Mouse (Mus musculus) fibroblast of lung, adult 2 months (primary cell): ENCODE results near the gene Fut9.

Experiments
- DNase-seq: peaks from one replicate; pipeline ENCODE4 v3.0.0-alpha.2; 2011; ENCODE audit warnings: low read depth

The Fut9 gene

GRCm38 (mm10) chr4:25645580-25645979 lies 154.5 kb downstream of the Fut9 start:
- DNase-seq = no peak

- DNase-seq = no peak
These were observed 158.1 kb downstream of the Fut9 start for GRCm38 (mm10) chr4:25641993-25642392.

GRCm38 (mm10) chr4:25633262-25633661 lies 166.8 kb downstream of the Fut9 start:
- DNase-seq = no peak

- no peak for DNase-seq
These were observed 171.9 kb downstream of the Fut9 start for GRCm38 (mm10) chr4:25628113-25628512.

GRCm38 (mm10) chr4:25627467-25627866 lies 172.6 kb downstream of the Fut9 start:
- DNase-seq = no peak

- no peak for DNase-seq
These were observed 173.0 kb downstream of the Fut9 start for GRCm38 (mm10) chr4:25627039-25627438.

GRCm38 (mm10) chr4:25623176-25623575 lies 176.9 kb downstream of the Fut9 start:
- no peak for DNase-seq

GRCm38 (mm10) chr4:25617301-25617700 lies 182.7 kb downstream of the Fut9 start:
- DNase-seq = no peak

- no peak for DNase-seq
These were observed 186.6 kb downstream of the Fut9 start for GRCm38 (mm10) chr4:25613426-25613825.

GRCm38 (mm10) chr4:25610481-25610880 lies 189.6 kb downstream of the Fut9 start:
- DNase-seq = no peak

GRCm38 (mm10) chr4:25593218-25593617 lies 206.8 kb downstream of the Fut9 start:
- DNase-seq = no peak
